ENCODE assay signal across 8 mouse cellular contexts in genomic region chr2:91183148-91183513, GRCm38 (mm10). TPM values are rescaled to one million over a fixed set of nuclear protein-coding genes. Genes with fewer than 3 reads are reported as not detected.
DNase-seq lines count a peak whose midpoint lies in the region; ATAC-seq and TF ChIP-seq lines count a peak whose summit lies in the region.

No protein-coding gene starts in this region.

- peak overlapping the region; percentile 82 for H3K4me3 ChIP-seq in bone marrow macrophage, adult 2 months (ENCODE audit: insufficient read depth, low read length)
- H3K4me3 ChIP-seq in embryonic fibroblast, embryonic 13.5 days (ENCODE audit: insufficient read depth, low read length), result peak overlapping the region; percentile 76
- H3K4me3 ChIP-seq in heart, embryonic 10.5 days, result peak overlapping the region; percentile 80
- peak overlapping the region; percentile 94 for H3K4me3 ChIP-seq in kidney, embryonic 15.5 days (replicated peaks)

- peaks cover 4% of the 10 kb centered on the region; the same call in 1 of the 2 replicates for H3K36me3 ChIP-seq in heart, embryonic 10.5 days
- H3K36me3 ChIP-seq in kidney, embryonic 15.5 days, result 0 out of 2 replicates have a peak, but pooled peaks cover 3% of the 10 kb centered on the region

- H3K27me3 ChIP-seq in heart, embryonic 10.5 days (ENCODE audit: insufficient read depth, poor library complexity, severe bottlenecking), result no peaks in the 10 kb centered on the region
- no peaks in the 10 kb centered on the region for H3K27me3 ChIP-seq in kidney, embryonic 15.5 days

- H3K9me3 ChIP-seq in heart, embryonic 10.5 days, result no peaks in the 10 kb centered on the region
- no peaks in the 10 kb centered on the region for H3K9me3 ChIP-seq in kidney, embryonic 15.5 days (replicated peaks)

- no peak for TF ChIP-seq CTCF in bone marrow macrophage, adult 2 months (IDR thresholded peaks at IDR 0.05; ENCODE audit: low read depth, low read length)
- no peak for TF ChIP-seq CTCF in embryonic fibroblast, embryonic 13.5 days (IDR thresholded peaks at IDR 0.05; ENCODE audit: borderline replicate concordance, insufficient read depth, low read length)

- peak overlapping the region; percentile 92 for H3K4me2 ChIP-seq in kidney, embryonic 15.5 days

- peak overlapping the region; percentile 99 for H3K27ac ChIP-seq in bone marrow macrophage, adult 2 months (ENCODE audit: insufficient read depth, low read depth, low read length)
- no peak overlapping the region for H3K27ac ChIP-seq in embryonic fibroblast, embryonic 13.5 days (ENCODE audit: insufficient read depth, low read length)
- H3K27ac ChIP-seq in heart, embryonic 10.5 days, result peak overlapping the region; percentile 80
- peak overlapping the region; percentile 83 for H3K27ac ChIP-seq in kidney, embryonic 15.5 days

- 0% methylated on average over 9 of the region's 9 CpGs for WGBS in heart, embryonic 10.5 days
- 0% methylated on average over 9 of the region's 9 CpGs for WGBS in kidney, embryonic 15.5 days

- H3K4me1 ChIP-seq in bone marrow macrophage, adult 2 months (ENCODE audit: control insufficient read depth, insufficient read depth, low read length), result peaks cover 26% of the 10 kb centered on the region
- peaks cover 4% of the 10 kb centered on the region; the same call in 1 of the 2 replicates for H3K4me1 ChIP-seq in embryonic fibroblast, embryonic 13.5 days (ENCODE audit: control insufficient read depth, insufficient read depth, low read length)
- peaks cover 25% of the 10 kb centered on the region for H3K4me1 ChIP-seq in heart, embryonic 10.5 days
- peaks cover 17% of the 10 kb centered on the region for H3K4me1 ChIP-seq in kidney, embryonic 15.5 days

- H3K9ac ChIP-seq in kidney, embryonic 15.5 days, result peak overlapping the region; percentile 59

- peak; percentile 95 for ATAC-seq in kidney, embryonic 15.5 days (replicated peaks; ENCODE audit: low FRiP score)
- ATAC-seq in monocyte, adult 5-6 weeks (replicated peaks; ENCODE audit: insufficient number of reproducible peaks, low FRiP score, low TSS enrichment, poor library complexity, severe bottlenecking), result peak; percentile 93

- DNase-seq in A20 (ENCODE audit: low read depth, low spot score) (peak; percentile 99), liver (peak; percentile 98)
- DNase-seq in heart, embryonic 10.5 days (ENCODE audit: low spot score), result peak; percentile 98
- peak; percentile 98 for DNase-seq in spleen, postnatal 4 days (ENCODE audit: low spot score in 2 of 2)

- TF ChIP-seq POLR2A in bone marrow macrophage, adult 2 months (IDR thresholded peaks at IDR 0.05; ENCODE audit: borderline replicate concordance, low read depth, low read length), result no peak
- no peak for TF ChIP-seq POLR2A in embryonic fibroblast, embryonic 13.5 days (IDR thresholded peaks at IDR 0.05; ENCODE audit: low read depth, low read length)

RNA-seq across cellular contexts. Expression of gene Madd, which starts 0.5 kb away (rescaled TPM):
- 82.1 and 88.6 TPM in 2 replicates for polyA plus RNA-seq in bone marrow macrophage, adult 2 months (2012; ENCODE audit: insufficient read depth, insufficient read length, missing spikeins)
- 5.4 and 6.3 TPM in 2 replicates for polyA plus RNA-seq in embryonic fibroblast, embryonic 13.5 days (2011; ENCODE audit: insufficient read length, low read depth, missing spikeins)
- polyA plus RNA-seq in heart, embryonic 10.5 days (2016; fragmentation: Nextera tagmentation; extraction: Ambion mirVana), result 6.8 and 7.7 TPM in 2 replicates
- polyA plus RNA-seq in kidney, embryonic 15.5 days (2015; fragmentation: Nextera tagmentation; extraction: Ambion mirVana), result 6.8 and 10.1 TPM in 2 replicates
- total RNA-seq in monocyte, adult 5-6 weeks (2017), result 66.0 to 190 TPM (median 155 TPM) in 3 replicates

RNA-seq across cellular contexts. Expression of gene Nr1h3, which starts 19.5 kb away (rescaled TPM):
- polyA plus RNA-seq in bone marrow macrophage, adult 2 months (2012; ENCODE audit: insufficient read depth, insufficient read length, missing spikeins), result 12.7 and 15.9 TPM in 2 replicates
- 1.5 and 1.6 TPM in 2 replicates for polyA plus RNA-seq in embryonic fibroblast, embryonic 13.5 days (2011; ENCODE audit: insufficient read length, low read depth, missing spikeins)
- polyA plus RNA-seq in heart, embryonic 10.5 days (2016; fragmentation: Nextera tagmentation; extraction: Ambion mirVana), result 1.9 and 4.5 TPM in 2 replicates
- polyA plus RNA-seq in kidney, embryonic 15.5 days (2015; fragmentation: Nextera tagmentation; extraction: Ambion mirVana), result 2.2 and 3.3 TPM in 2 replicates
- total RNA-seq in monocyte, adult 5-6 weeks (2017), result 6.7 to 13.1 TPM (median 9.3 TPM) in 3 replicates

RNA-seq across cellular contexts. Expression of gene Acp2, which starts 19.6 kb away (rescaled TPM):
- polyA plus RNA-seq in bone marrow macrophage, adult 2 months (2012; ENCODE audit: insufficient read depth, insufficient read length, missing spikeins), result 141 and 149 TPM in 2 replicates
- polyA plus RNA-seq in embryonic fibroblast, embryonic 13.5 days (2011; ENCODE audit: insufficient read length, low read depth, missing spikeins), result 51.2 and 54.9 TPM in 2 replicates
- 17.6 and 24.2 TPM in 2 replicates for polyA plus RNA-seq in heart, embryonic 10.5 days (2016; fragmentation: Nextera tagmentation; extraction: Ambion mirVana)
- polyA plus RNA-seq in kidney, embryonic 15.5 days (2015; fragmentation: Nextera tagmentation; extraction: Ambion mirVana), result 27.1 and 27.3 TPM in 2 replicates
- 16.0 to 20.6 TPM (median 17.2 TPM) in 3 replicates for total RNA-seq in monocyte, adult 5-6 weeks (2017)

RNA-seq across cellular contexts. Expression of gene Ddb2, which starts 53.7 kb away (rescaled TPM):
- 12.6 and 13.1 TPM in 2 replicates for polyA plus RNA-seq in bone marrow macrophage, adult 2 months (2012; ENCODE audit: insufficient read depth, insufficient read length, missing spikeins)
- polyA plus RNA-seq in embryonic fibroblast, embryonic 13.5 days (2011; ENCODE audit: insufficient read length, low read depth, missing spikeins), result 5.6 and 8.4 TPM in 2 replicates
- 7.3 and 9.4 TPM in 2 replicates for polyA plus RNA-seq in heart, embryonic 10.5 days (2016; fragmentation: Nextera tagmentation; extraction: Ambion mirVana)
- 16.2 and 17.0 TPM in 2 replicates for polyA plus RNA-seq in kidney, embryonic 15.5 days (2015; fragmentation: Nextera tagmentation; extraction: Ambion mirVana)
- total RNA-seq in monocyte, adult 5-6 weeks (2017), result 8.5 to 15.4 TPM (median 8.8 TPM) in 3 replicates
